ENCODE assay signal across 11 mouse cellular contexts in the genomic region with DNA sequence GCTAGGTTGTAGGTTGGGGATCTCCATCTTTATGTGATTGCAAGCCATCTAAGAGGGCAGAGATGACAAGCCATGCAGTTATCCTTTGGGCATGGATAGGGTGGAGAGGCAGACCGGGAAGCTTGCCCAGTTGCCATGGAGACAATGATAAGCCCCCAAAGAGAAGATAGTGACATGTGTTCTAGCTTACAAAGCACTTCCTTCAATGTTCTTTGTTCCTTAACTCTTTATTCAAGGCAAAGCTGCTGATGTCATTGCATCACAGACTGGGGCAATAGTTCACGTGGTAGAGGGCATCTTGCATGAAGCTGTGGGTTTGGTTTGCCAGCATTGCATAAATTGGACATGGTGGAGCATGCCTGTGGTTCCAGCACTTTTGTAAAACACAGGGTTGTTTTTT. TPM values are rescaled to one million over a fixed set of nuclear protein-coding genes. Genes with fewer than 3 reads are reported as not detected.
A peak's percentile ranks its signal among the peaks of the same experiment; 100 is the strongest.
DNase-seq lines count a peak whose midpoint lies in the region; ATAC-seq lines count a peak whose summit lies in the region.
"Had no signal": no experiment of that assay in that cellular context is flagged by ENCODE, and none has a peak within 500 bp of the region (broad histone marks: within the 10 kb centered on the region; RNA-seq: fewer than 3 reads in every experiment).

No protein-coding gene starts in this region.

- intact Hi-C loops in left cerebral cortex, postnatal 25 days (cut with DNase I) = loop anchor here (5.0 kb wide), 1 partner anchor 222 kb away; no protein-coding TSS in a partner anchor

- H3K27me3 ChIP-seq in heart, embryonic 12.5 days (replicated peaks) = no peaks in the 10 kb centered on the region
- H3K27me3 ChIP-seq in midbrain, embryonic 14.5 days (ENCODE audit: control insufficient read depth, insufficient read depth, low read length) = no peaks in the 10 kb centered on the region
- H3K27me3 ChIP-seq in midbrain, embryonic 10.5 days (ENCODE audit: low read depth, poor library complexity, severe bottlenecking) = no peaks in the 10 kb centered on the region

- H3K9ac ChIP-seq in heart, embryonic 12.5 days = no peak overlapping the region
- H3K9ac ChIP-seq in midbrain, embryonic 14.5 days (replicated peaks; ENCODE audit: low read length) = no peak overlapping the region

- no peaks in the 10 kb centered on the region for H3K79me2 ChIP-seq in macrophage (ENCODE audit: inconsistent target)

- peaks cover 9% of the 10 kb centered on the region for H3K4me1 ChIP-seq in heart, embryonic 12.5 days (replicated peaks)
- no peaks in the 10 kb centered on the region for H3K4me1 ChIP-seq in midbrain, embryonic 14.5 days (ENCODE audit: control insufficient read depth, insufficient read depth, low read length)
- H3K4me1 ChIP-seq in midbrain, embryonic 10.5 days = peaks cover 6% of the 10 kb centered on the region
- H3K4me1 ChIP-seq: hindbrain, embryonic 10.5 days had no signal

- H3K27ac ChIP-seq in heart, embryonic 12.5 days (ENCODE audit: poor library complexity, severe bottlenecking) = no peak overlapping the region
- no peak overlapping the region for H3K27ac ChIP-seq in midbrain, embryonic 14.5 days (replicated peaks; ENCODE audit: low read depth, low read length)
- H3K27ac ChIP-seq in midbrain, embryonic 10.5 days (replicated peaks) = no peak overlapping the region
- H3K27ac ChIP-seq in macrophage = peak overlapping the region; percentile 57
- H3K27ac ChIP-seq: hindbrain, embryonic 10.5 days had no signal

- no peak overlapping the region for H3K4me2 ChIP-seq in heart, embryonic 12.5 days
- no peak overlapping the region for H3K4me2 ChIP-seq in midbrain, embryonic 14.5 days (ENCODE audit: low read length)

- H3K4me3 ChIP-seq in heart, embryonic 12.5 days = no peak overlapping the region
- H3K4me3 ChIP-seq in midbrain, embryonic 14.5 days (replicated peaks; ENCODE audit: low read depth, low read length) = no peak overlapping the region
- H3K4me3 ChIP-seq in midbrain, embryonic 10.5 days = no peak overlapping the region
- H3K4me3 ChIP-seq in macrophage (ENCODE audit: inconsistent target) = no peak overlapping the region
- H3K4me3 ChIP-seq: hindbrain, embryonic 10.5 days; megakaryocyte, embryonic 14.5 days had no signal

- H3K9me3 ChIP-seq in heart, embryonic 12.5 days (replicated peaks) = no peaks in the 10 kb centered on the region
- no peaks in the 10 kb centered on the region for H3K9me3 ChIP-seq in midbrain, embryonic 14.5 days (ENCODE audit: control insufficient read depth, low read length)
- no peaks in the 10 kb centered on the region for H3K9me3 ChIP-seq in midbrain, embryonic 10.5 days (replicated peaks)
- H3K9me3 ChIP-seq: hindbrain, embryonic 10.5 days; megakaryocyte, embryonic 14.5 days had no signal

- peak; percentile 82 for ATAC-seq in heart, embryonic 12.5 days (ENCODE audit: insufficient number of reproducible peaks, low FRiP score)
- no peak for ATAC-seq in midbrain, embryonic 14.5 days (ENCODE audit: low FRiP score, low TSS enrichment)

- WGBS in heart, embryonic 12.5 days = 14% methylated on average over 2 of the region's 2 CpGs
- 17% methylated on average over 2 of the region's 2 CpGs for WGBS in midbrain, embryonic 14.5 days
- WGBS in midbrain, embryonic 10.5 days = 53% methylated on average over 2 of the region's 2 CpGs
- WGBS in macrophage (ENCODE audit: missing documents) = 69% methylated on average over 1 of the region's 2 CpGs

- H3K36me3 ChIP-seq in heart, embryonic 12.5 days = no peaks in the 10 kb centered on the region
- no peaks in the 10 kb centered on the region for H3K36me3 ChIP-seq in midbrain, embryonic 14.5 days (ENCODE audit: control insufficient read depth, insufficient read depth, low read length)
- no peaks in the 10 kb centered on the region for H3K36me3 ChIP-seq in midbrain, embryonic 10.5 days
- no peaks in the 10 kb centered on the region for H3K36me3 ChIP-seq in macrophage (ENCODE audit: inconsistent target)
- H3K36me3 ChIP-seq: hindbrain, embryonic 10.5 days had no signal

- DNase-seq in heart, adult 9 months (ENCODE audit: low spot score in 2 of 2) = no peak
- peak; percentile 50 for DNase-seq in midbrain, embryonic 14.5 days
- DNase-seq in midbrain, embryonic 10.5 days (ENCODE audit: low spot score) = no peak
- DNase-seq in NIH3T3 (ENCODE audit: low read depth) = peak; percentile 30
- DNase-seq in left cerebral cortex, postnatal 25 days (ENCODE audit: low spot score in 2 of 2) = no peak
- no peak for DNase-seq in embryo, embryonic 11 days
- DNase-seq: kidney, postnatal 25 days had no signal

RNA-seq across cellular contexts. Expression of a gene that starts 27.1 kb away (rescaled TPM):
- 3.8 and 4.0 TPM in 2 replicates for polyA plus RNA-seq in heart, embryonic 12.5 days (2016; fragmentation: Nextera tagmentation; extraction: Ambion mirVana)
- 0.68 TPM in 1 of 2 replicates, not detected in the other for polyA plus RNA-seq in midbrain, embryonic 14.5 days (2014; fragmentation: Nextera tagmentation; extraction: Ambion mirVana)
- 1.8 and 2.6 TPM in 2 replicates for polyA plus RNA-seq in midbrain, embryonic 10.5 days (2016; fragmentation: Nextera tagmentation; extraction: Ambion mirVana)
- 100 to 1,000 TPM in 12 of 26 experiments, 10 to 100 TPM in 14; 18.3 to 354 (median 86.2) TPM for total RNA-seq in macrophage (2018; cell fraction: chromatin; rRNA removed)
- total RNA-seq in macrophage (2018; cell fraction: cytosol; rRNA removed) = 100 to 1,000 TPM in 14 of 26 experiments, 10 to 100 TPM in 12; 18.9 to 249 (median 102) TPM
- total RNA-seq in macrophage (2018; cell fraction: nucleus; rRNA removed) = 100 to 1,000 TPM in 10 of 26 experiments, 10 to 100 TPM in 16; 12.2 to 203 (median 79.5) TPM
- polyA plus RNA-seq in macrophage (2018) = 11.9 to 29.8 TPM (median 21.9 TPM) in 3 replicates
- total RNA-seq in left cerebral cortex, postnatal 25 days (2021) = under 1 TPM; 0.71 to 0.78 TPM

Comparison
In these comparisons a context has a peak if more than half of its experiments do, and no peak if none do; other contexts are left out.
1. DNase-seq: peak in midbrain, embryonic 14.5 days (single experiment) and NIH3T3 (single experiment); none in heart, adult 9 months (0 of 2), midbrain, embryonic 10.5 days (single experiment), left cerebral cortex, postnatal 25 days (0 of 2) and embryo, embryonic 11 days (single experiment).